Mouse (Mus musculus) cerebellum, adult 9-10 months (tissue): ENCODE data around the gene Farp1.
A peak's percentile ranks its signal among the peaks of the same experiment; 100 is the strongest.

Experiments used
- DNase-seq: peaks from one replicate; pipeline ENCODE4 v3.0.0; 2022

The Farp1 gene

GRCm38 (mm10) chr14:121279106-121279505, 244.1 kb downstream of the Farp1 start:
- DNase-seq = peak; percentile 79

GRCm38 (mm10) chr14:121280601-121281335, 245.8 kb downstream of the Farp1 start:
- no peak for DNase-seq

- no peak for DNase-seq
Observed at GRCm38 (mm10) chr14:121281336-121281710, 246.3 kb downstream of the Farp1 start.

- DNase-seq = no peak
Observed at GRCm38 (mm10) chr14:121285379-121286120, 250.6 kb downstream of the Farp1 start.

- DNase-seq = no peak
Observed at GRCm38 (mm10) chr14:121291881-121292280, 256.9 kb downstream of the Farp1 start.

DNA sequence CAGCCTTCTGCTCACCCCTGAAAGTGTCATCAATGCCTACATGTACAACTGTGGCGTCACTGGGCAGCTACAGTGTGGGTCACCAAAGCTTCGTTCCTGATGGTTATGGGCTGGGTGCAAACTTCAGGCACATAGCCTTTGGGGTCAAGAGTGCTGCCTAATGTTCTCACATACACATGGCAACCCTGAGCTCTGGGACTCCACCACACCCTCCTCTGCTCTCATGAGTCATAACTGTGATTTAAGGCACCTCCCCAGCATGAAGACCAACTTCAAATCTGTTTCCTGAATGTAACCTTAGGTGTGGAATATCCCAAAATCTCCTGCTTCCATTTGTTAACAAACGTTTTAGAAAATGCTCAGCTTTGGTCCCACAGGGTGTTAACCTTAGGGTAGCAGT, 257.4 kb downstream of the Farp1 start:
- no peak for DNase-seq

DNA sequence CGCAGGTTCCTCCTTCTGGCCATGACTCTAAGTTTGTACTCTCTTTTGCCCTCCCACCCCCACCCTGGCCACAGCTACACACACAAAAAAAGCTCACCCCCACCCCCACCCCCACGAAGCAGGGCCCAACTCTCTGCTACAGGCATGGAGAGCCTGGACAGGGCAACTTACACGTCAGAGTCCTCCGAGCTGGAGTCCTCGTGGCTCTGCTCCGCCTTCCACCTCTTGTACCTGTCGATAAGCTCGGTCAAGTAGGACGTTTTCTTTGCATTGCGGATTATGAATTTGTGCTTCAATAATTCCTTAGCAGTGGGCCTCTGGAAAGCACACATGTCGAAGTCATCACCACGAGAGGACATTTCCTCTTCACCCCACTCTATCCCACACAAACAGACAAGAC, 259.5 kb downstream of the Farp1 start:
- no peak for DNase-seq

- no peak for DNase-seq
Observed at GRCm38 (mm10) chr14:121297103-121297502, 262.1 kb downstream of the Farp1 start.

GRCm38 (mm10) chr14:121298537-121298936, 263.5 kb downstream of the Farp1 start:
- DNase-seq = no peak

DNA sequence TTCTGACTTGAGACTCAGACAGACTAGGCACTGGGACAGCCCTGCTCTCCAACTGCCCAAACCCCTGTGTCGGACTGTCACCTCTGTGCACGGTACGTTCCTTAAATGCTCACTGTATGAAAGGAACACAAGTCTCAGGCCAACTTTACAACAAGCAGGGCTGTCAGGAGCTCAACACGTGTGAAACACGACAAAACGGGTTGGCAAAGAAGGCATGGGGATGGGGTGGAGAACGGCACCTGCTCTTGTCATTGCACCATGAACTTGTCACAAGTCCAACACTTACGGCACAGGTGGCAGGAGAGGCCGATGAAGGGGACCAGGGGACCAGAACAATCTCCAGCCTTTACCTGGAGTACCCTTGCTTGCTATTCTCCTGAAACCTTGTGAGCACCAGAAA, 264.1 kb downstream of the Farp1 start:
- no peak for DNase-seq

- no peak for DNase-seq
Observed at GRCm38 (mm10) chr14:121304523-121304922, 269.5 kb downstream of the Farp1 start.

- DNase-seq = no peak
Observed at GRCm38 (mm10) chr14:121305316-121306064, 270.5 kb downstream of the Farp1 start.

DNA sequence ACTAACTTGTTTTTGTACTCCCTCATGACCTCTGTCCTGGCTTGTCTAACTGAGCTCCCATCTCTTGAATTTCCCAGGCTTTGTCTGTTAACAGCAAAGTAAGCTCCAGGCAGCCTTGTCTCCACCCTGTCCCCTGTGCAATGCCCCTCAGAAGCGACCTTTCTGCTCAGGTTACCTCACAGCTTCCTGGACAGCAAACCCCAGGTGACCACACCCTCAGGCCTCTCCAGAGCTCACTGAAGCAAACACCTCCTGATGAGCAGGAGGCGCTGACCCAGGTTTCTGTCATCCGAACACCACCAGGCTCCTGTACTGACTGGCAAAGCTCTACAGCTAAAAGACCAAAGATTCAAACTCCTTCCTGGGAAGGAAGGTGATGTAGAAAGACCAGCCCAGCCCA, 274.9 kb downstream of the Farp1 start:
- no peak for DNase-seq

DNA sequence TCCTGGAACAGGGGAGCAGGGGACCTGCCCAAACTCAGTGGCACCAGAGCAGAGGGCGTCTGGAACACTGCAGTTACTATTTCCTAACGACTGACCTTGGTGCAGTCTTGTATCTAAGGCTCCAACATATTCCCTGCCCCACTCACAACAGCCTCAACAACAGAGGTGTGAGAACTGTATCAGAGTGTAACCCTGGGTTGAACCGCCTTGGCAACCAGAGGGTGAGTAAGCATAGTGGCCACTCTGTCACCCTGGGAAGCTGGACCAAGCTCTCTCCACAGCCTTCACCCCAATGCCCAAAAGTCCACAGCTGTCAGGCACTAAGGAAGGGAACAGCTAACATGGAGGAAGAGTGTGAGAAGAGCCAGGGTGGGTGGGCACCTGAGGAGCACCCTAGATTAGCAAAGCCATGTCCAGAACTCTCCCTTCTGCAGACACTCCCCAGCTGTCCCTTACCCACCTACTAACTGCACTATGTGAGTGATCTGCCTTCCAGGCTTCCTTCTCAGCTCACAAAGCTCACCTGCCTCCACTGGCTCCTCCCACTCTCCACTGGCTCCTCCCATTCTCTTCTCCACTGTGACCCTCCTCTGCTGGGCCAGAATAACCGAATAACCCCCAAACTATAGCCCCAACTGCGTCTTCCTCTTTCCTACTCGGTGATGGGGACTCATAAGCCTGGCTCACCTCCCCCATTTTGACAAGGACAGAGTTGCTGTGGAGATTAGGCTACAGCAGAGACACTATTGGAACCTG, 275.5 kb downstream of the Farp1 start:
- no peak for DNase-seq

DNA sequence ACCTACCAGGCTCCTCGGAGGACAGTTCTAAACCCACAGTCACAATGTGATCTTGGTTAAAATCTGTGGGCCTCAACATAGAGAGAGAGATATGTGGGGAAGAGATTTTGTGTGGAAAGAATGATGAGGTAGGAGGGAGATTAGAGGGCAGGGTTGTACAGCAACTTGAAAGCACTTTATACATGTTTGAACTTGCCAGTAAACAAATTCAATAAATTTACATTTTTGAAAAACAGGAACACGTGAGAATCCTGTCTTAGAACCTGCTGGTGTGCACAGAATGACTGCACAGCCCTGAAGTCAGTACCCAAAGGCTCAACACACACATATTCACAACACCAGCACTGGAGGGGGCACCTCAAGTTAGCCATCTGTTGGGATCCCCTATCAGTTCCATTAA, 276.1 kb downstream of the Farp1 start:
- no peak for DNase-seq

- DNase-seq = no peak
Observed at GRCm38 (mm10) chr14:121313283-121313682, 278.3 kb downstream of the Farp1 start.

DNA sequence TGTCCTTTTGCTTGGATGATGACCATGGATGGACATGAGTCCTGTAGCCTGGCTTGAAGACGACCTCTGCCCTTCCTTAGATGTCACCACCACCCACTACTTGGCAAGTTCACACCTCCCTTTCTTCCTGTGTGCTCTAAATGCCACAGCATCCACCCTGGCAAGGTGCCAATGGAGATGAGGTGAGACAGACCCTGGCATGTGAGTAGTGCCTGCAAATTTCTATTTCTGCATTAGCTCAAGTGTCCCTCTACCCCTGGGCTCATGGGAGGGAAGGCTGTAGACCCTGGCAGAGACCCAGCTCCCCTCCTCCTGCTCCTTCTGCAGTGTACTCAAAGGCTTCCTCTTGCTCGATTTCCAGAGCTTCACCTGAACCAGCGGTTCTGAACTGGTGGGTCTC, 279.9 kb downstream of the Farp1 start:
- no peak for DNase-seq

- no peak for DNase-seq
Observed at GRCm38 (mm10) chr14:121316136-121316535, 281.1 kb downstream of the Farp1 start.

DNA sequence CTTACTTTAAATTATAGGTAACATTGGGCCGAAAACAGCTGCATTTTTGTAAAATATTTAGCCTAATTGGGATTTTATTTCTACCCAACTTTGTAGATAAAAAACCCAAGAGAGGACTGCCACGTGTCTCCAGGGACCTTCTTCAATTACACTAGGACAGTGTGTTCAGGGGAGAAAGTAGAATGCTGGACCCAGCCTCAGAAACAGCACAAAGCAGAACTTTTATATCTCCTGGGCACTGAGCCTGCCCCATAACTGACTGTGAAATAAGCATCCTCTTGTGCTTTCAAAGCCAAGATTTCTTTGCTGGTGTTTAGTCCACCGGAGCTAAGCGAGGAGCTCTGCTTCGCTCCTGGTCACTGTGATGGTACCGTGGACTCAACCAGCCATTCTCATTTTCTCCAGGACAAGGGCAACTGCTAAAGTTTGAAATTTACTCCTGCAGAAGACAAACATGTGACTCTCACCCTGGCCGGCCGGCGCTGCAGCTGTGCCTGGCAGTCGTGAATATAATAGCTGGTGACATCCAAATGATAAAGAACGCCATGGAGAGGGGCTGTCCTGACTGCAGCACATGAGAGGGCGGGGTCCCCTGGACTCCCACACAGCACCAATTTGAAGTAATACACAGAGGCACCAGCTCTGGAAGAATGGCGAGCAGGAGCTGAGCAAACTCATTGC, 281.8 kb downstream of the Farp1 start:
- DNase-seq = no peak

- no peak for DNase-seq
Observed at GRCm38 (mm10) chr14:121317312-121317671, 282.3 kb downstream of the Farp1 start.

DNA sequence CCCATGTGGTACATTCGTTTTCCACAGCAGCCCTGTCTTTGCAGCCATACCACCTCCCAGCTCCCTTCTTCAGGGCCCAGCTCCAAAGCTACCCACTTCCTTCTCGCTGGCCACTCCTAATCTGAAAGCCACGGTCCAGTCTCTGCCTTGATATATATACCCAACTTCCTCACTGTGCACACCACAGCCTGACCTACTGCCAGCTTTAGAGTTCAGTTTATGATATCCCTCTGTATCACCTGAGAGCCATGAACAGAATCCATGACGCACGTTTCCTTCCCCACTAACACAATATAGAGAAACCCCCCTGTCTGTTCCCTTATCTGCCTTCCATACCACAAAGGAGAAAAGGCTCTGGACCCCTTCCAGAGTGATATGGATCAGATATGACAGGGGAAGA, 283.4 kb downstream of the Farp1 start:
- DNase-seq = no peak

GRCm38 (mm10) chr14:121322150-121322549, 287.1 kb downstream of the Farp1 start:
- no peak for DNase-seq

GRCm38 (mm10) chr14:121322641-121323040, 287.6 kb downstream of the Farp1 start:
- no peak for DNase-seq
